In genomic region chr7:116099952-116100528, GRCm38 (mm10) we compare ENCODE assay signal across 12 mouse cellular contexts. TPM values are rescaled to one million over a fixed set of nuclear protein-coding genes. Genes with fewer than 3 reads are reported as not detected.
DNase-seq lines count a peak whose midpoint lies in the region; ATAC-seq and TF ChIP-seq lines count a peak whose summit lies in the region.
"Had no signal": no experiment of that assay in that cellular context is flagged by ENCODE, and none has a peak within 500 bp of the region (broad histone marks: within the 10 kb centered on the region; RNA-seq: fewer than 3 reads in every experiment).

No protein-coding gene starts in this region.

- peaks cover 21% of the 10 kb centered on the region for H3K36me3 ChIP-seq in liver, embryonic 11.5 days (ENCODE audit: control insufficient read depth, insufficient read depth, low read length)
- H3K36me3 ChIP-seq in heart, embryonic 11.5 days (ENCODE audit: control insufficient read depth, insufficient read depth, low read length): peaks cover 17% of the 10 kb centered on the region

- DNase-seq in liver, embryonic 11.5 days (ENCODE audit: low spot score): no peak
- DNase-seq in liver: no peak
- peak; percentile 59 for DNase-seq in adrenal gland, postnatal 14 days
- DNase-seq in lung, adult 18-20 months: no peak
- no peak for DNase-seq in cerebellum, adult 2 months
- DNase-seq: gastrocnemius, adult 2 months; right cerebral cortex, postnatal 14 days; thymus, adult 18-20 months had no signal

- no peak overlapping the region for H3K9ac ChIP-seq in liver, embryonic 11.5 days (ENCODE audit: low read depth, low read length)
- H3K9ac ChIP-seq in heart, embryonic 11.5 days (ENCODE audit: low read depth, low read length): no peak overlapping the region
- H3K9ac ChIP-seq: limb, embryonic 13.5 days had no signal

- H3K27me3 ChIP-seq in liver, embryonic 11.5 days (replicated peaks; ENCODE audit: control insufficient read depth, insufficient read depth, low read length): no peaks in the 10 kb centered on the region
- H3K27me3 ChIP-seq in heart, embryonic 11.5 days (ENCODE audit: control insufficient read depth, insufficient read depth, low read length): no peaks in the 10 kb centered on the region
- no peaks in the 10 kb centered on the region for H3K27me3 ChIP-seq in cerebellum, adult 2 months (ENCODE audit: control insufficient read depth, insufficient read depth, low read length)
- H3K27me3 ChIP-seq: limb, embryonic 13.5 days had no signal

- no peak overlapping the region for H3K27ac ChIP-seq in liver, embryonic 11.5 days (ENCODE audit: low read depth, low read length)
- H3K27ac ChIP-seq in heart, embryonic 11.5 days (ENCODE audit: low read depth, low read length): peak overlapping the region; percentile 59
- H3K27ac ChIP-seq in olfactory bulb, adult 2 months (ENCODE audit: insufficient read depth, low read depth, low read length): peak overlapping the region; percentile 7; the same call in 1 of the 2 replicates
- H3K27ac ChIP-seq in cerebellum, adult 2 months (ENCODE audit: insufficient read depth, low read length): no peak overlapping the region
- H3K27ac ChIP-seq: gastrocnemius, adult 2 months; limb, embryonic 13.5 days had no signal

- peaks cover 7% of the 10 kb centered on the region for H3K4me1 ChIP-seq in liver, embryonic 11.5 days (replicated peaks; ENCODE audit: control insufficient read depth, insufficient read depth, low read length)
- peaks cover 13% of the 10 kb centered on the region for H3K4me1 ChIP-seq in heart, embryonic 11.5 days (ENCODE audit: control insufficient read depth, insufficient read depth, low read length)
- H3K4me1 ChIP-seq in olfactory bulb, adult 2 months (ENCODE audit: control insufficient read depth, insufficient read depth, low read length): peaks cover 5% of the 10 kb centered on the region; the same call in 1 of the 2 replicates
- H3K4me1 ChIP-seq in cerebellum, adult 2 months (ENCODE audit: control insufficient read depth, insufficient read depth, low read length): peaks cover 2% of the 10 kb centered on the region

- H3K4me3 ChIP-seq in liver, embryonic 11.5 days (ENCODE audit: low read depth, low read length): no peak overlapping the region
- no peak overlapping the region for H3K4me3 ChIP-seq in heart, embryonic 11.5 days (ENCODE audit: low read depth, low read length)
- H3K4me3 ChIP-seq in olfactory bulb, adult 2 months (ENCODE audit: insufficient read depth, low read depth, low read length): no peak overlapping the region
- no peak overlapping the region for H3K4me3 ChIP-seq in cerebellum, adult 2 months (replicated peaks; ENCODE audit: insufficient read depth, low read depth, low read length)
- H3K4me3 ChIP-seq: gastrocnemius, adult 2 months; limb, embryonic 13.5 days had no signal

- ATAC-seq in liver, embryonic 11.5 days (replicated peaks; ENCODE audit: low FRiP score): 0 out of 2 replicates have a peak, but pooled peaks have one; percentile 29
- peak; percentile 55; the same call in 1 of the 2 replicates for ATAC-seq in heart, embryonic 11.5 days (replicated peaks; ENCODE audit: insufficient number of reproducible peaks, low FRiP score, low TSS enrichment)
- ATAC-seq: hindbrain, embryonic 16.5 days had no signal

- no peak for TF ChIP-seq POLR2A in olfactory bulb, adult 2 months (IDR thresholded peaks at IDR 0.05; ENCODE audit: insufficient read depth, low read depth, low read length)
- TF ChIP-seq POLR2A in cerebellum, adult 2 months (IDR thresholded peaks at IDR 0.05; ENCODE audit: borderline replicate concordance, insufficient read depth, low read length): no peak

- no peak overlapping the region for H3K4me2 ChIP-seq in liver, embryonic 11.5 days
- peak overlapping the region; percentile 9; the same call in 1 of the 2 replicates for H3K4me2 ChIP-seq in heart, embryonic 11.5 days
- H3K4me2 ChIP-seq: limb, embryonic 13.5 days had no signal

- no peaks in the 10 kb centered on the region for H3K9me3 ChIP-seq in liver, embryonic 11.5 days (ENCODE audit: control insufficient read depth, low read length)
- H3K9me3 ChIP-seq in heart, embryonic 11.5 days (replicated peaks; ENCODE audit: control insufficient read depth, low read length): no peaks in the 10 kb centered on the region
- H3K9me3 ChIP-seq: limb, embryonic 13.5 days had no signal

- 83% methylated on average over 7 of the region's 7 CpGs for WGBS in liver, embryonic 11.5 days
- 39% methylated on average over 7 of the region's 7 CpGs for WGBS in heart, embryonic 11.5 days (ENCODE audit: insufficient replicate concordance)
- WGBS in olfactory bulb, adult 2 months: 37% methylated on average over 7 of the region's 7 CpGs
- 72% methylated on average over 7 of the region's 7 CpGs for whole genome bisulfite sequencing in cerebellum, adult 2 months

- TF ChIP-seq CTCF in olfactory bulb, adult 2 months (IDR thresholded peaks at IDR 0.05; ENCODE audit: insufficient read depth, low read depth, low read length): no peak
- no peak for TF ChIP-seq CTCF in cerebellum, adult 2 months (IDR thresholded peaks at IDR 0.05; ENCODE audit: borderline replicate concordance, insufficient read depth, low read depth, low read length)

RNA-seq across cellular contexts. Expression of gene Gm4353, which starts 15.6 kb away (rescaled TPM):
- 0.78 and 0.93 TPM in 2 replicates for polyA plus RNA-seq in liver, embryonic 11.5 days (2014; fragmentation: Nextera tagmentation; extraction: Ambion mirVana)
- 4.2 and 5.1 TPM in 2 replicates for total RNA-seq in adrenal gland, postnatal 14 days (2021)
- polyA plus RNA-seq in heart, embryonic 11.5 days (2014; fragmentation: Nextera tagmentation; extraction: Ambion mirVana): 0.76 TPM in 1 of 2 replicates, not detected in the other
- not detected in 2 replicates for polyA plus RNA-seq in olfactory bulb, adult 2 months (2012; ENCODE audit: insufficient read depth, insufficient read length, low replicate concordance, missing spikeins)
- 0.79 and 1.2 TPM in 2 replicates for polyA plus RNA-seq in cerebellum, adult 2 months (2012; rRNA removed)

Comparison
In these comparisons a context has a peak if more than half of its experiments do, and no peak if none do; other contexts are left out.
1. H3K27ac ChIP-seq: peak in heart, embryonic 11.5 days (single experiment) and olfactory bulb, adult 2 months (single experiment); none in liver, embryonic 11.5 days (single experiment) and cerebellum, adult 2 months (single experiment).